Mouse (Mus musculus) kidney, embryonic 14.5 days (tissue): ENCODE data around the gene 1110004F10Rik. TPM values are rescaled to one million over a fixed set of nuclear protein-coding genes. Genes with fewer than 3 reads are reported as not detected.
A peak's percentile ranks its signal among the peaks of the same experiment; 100 is the strongest.

Experiments
- ATAC-seq: fragments of 200-750 bp; cut with Nextera tagmentation; 2 replicates; pipeline ENCODE4 v1.8.0; 2017; ENCODE audit warnings: moderate number of reproducible peaks, mild to moderate bottlenecking, moderate TSS enrichment, moderate library complexity; ENCODE audit not compliant: low FRiP score, low TSS enrichment
- H3K27ac ChIP-seq: fragments of 300-500 bp; sonication (generic); 2 replicates; pipeline ENCODE4 v1.5.1; 2014; ENCODE audit warnings: low read depth, mild to moderate bottlenecking, low read length, moderate library complexity, mixed read lengths
- H3K27me3 ChIP-seq: fragments of 300-500 bp; sonication (generic); 2 replicates; pipeline ENCODE4 v1.6.1; 2014; ENCODE audit warnings: mild to moderate bottlenecking, low read length; ENCODE audit not compliant: control insufficient read depth, insufficient read depth
- H3K36me3 ChIP-seq: fragments of 300-500 bp; sonication (generic); 2 replicates; pipeline ENCODE4 v1.6.1; 2014; ENCODE audit warnings: low read length, mixed read lengths; ENCODE audit not compliant: control insufficient read depth, insufficient read depth
- H3K4me1 ChIP-seq: fragments of 300-500 bp; sonication (generic); 2 replicates; pipeline ENCODE4 v1.6.1; 2014; ENCODE audit warnings: low read length, mixed read lengths; ENCODE audit not compliant: control insufficient read depth, insufficient read depth
- H3K4me2 ChIP-seq: fragments of 300-500 bp; sonication (generic); replicated peaks from 2 replicates; pipeline ENCODE4 v1.6.1; 2014; ENCODE audit warnings: low read depth, mild to moderate bottlenecking, low read length
- H3K4me3 ChIP-seq: fragments of 300-500 bp; sonication (generic); 2 replicates; pipeline ENCODE4 v1.5.1; 2014; ENCODE audit warnings: mild to moderate bottlenecking, low read length
- H3K9ac ChIP-seq: fragments of 300-500 bp; sonication (generic); 2 replicates; pipeline ENCODE4 v1.6.1; 2014; ENCODE audit warnings: low read depth, mild to moderate bottlenecking, low read length, moderate library complexity
- H3K9me3 ChIP-seq: fragments of 300-500 bp; sonication (generic); 2 replicates; pipeline ENCODE4 v1.6.1; 2016; ENCODE audit warnings: low read length; ENCODE audit not compliant: control insufficient read depth
- WGBS: fragments of 180-500 bp; shearing (Covaris S2); extraction: QIAGEN DNeasy Blood & Tissue Kit; methylation state at CpG from one replicate; pipeline ENCODE4 v1.1.7; 2014; 5-methylcytosine and 5-hydroxymethylcytosine counted together
- polyA plus RNA-seq: library from polyadenylated mRNA; unstranded; fragments of >200 nt; fragmentation: Nextera tagmentation; extraction: Ambion mirVana; gene quantifications from 2 replicates; pipeline ENCODE4 v1.2.1, GENCODE M21; 2014

Gene 1110004F10Rik
- polyA plus RNA-seq, 1 experiment from 2014 or later = 310 TPM

DNA sequence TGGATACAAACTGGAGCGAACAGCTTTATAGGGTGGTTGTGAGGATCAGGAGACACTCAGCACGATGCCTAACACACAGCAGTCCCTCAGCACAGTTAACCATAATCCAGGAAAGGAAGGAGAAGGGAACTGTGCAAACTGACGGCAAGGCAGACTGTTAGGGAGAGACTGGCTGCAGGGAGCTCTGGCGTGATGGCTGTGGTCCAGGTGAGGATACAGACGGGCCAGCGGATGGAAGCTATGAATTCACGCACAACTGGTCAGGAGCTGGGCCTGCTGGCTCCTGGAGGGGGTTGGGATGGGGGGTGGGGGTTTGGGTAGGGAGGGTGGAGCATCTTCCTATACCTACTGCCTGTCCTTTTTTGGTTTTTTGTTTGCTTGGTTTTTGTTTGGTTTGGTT, 86.5 kb downstream of the 1110004F10Rik start:
- 70% methylated on average over 7 of the region's 7 CpGs for WGBS
- no peaks in the 10 kb centered on the region for H3K27me3 ChIP-seq
- no peaks in the 10 kb centered on the region for H3K36me3 ChIP-seq
- ATAC-seq = no peak
- H3K4me2 ChIP-seq = no peak overlapping the region
- no peaks in the 10 kb centered on the region for H3K4me1 ChIP-seq
- H3K27ac ChIP-seq = no peak overlapping the region
- no peaks in the 10 kb centered on the region for H3K9me3 ChIP-seq
- H3K4me3 ChIP-seq = no peak overlapping the region
- H3K9ac ChIP-seq = no peak overlapping the region

DNA sequence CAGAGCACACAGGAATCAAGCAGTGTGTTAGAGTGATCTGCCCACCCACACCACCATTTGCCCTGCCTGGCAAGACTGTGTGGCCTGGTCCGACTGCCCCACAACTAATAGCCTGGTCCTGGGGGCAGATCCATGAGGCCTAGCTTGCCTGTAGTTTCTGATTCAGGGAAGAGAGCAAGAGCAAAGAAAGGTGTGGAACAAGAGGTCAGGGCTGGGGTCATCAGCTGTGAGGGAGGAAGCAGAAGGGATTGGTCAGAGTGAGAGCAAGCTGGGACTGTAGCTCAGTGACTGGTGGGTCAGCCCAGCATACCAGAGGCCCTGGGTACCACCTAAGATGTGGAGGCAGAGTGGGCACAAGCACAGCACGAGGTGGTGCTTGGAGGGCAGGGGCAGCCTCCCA, 87.9 kb downstream of the 1110004F10Rik start:
- Histone ChIP-seq H3K4me2 (no peak overlapping the region), H3K27me3 (no peaks in the 10 kb centered on the region), H3K9ac (no peak overlapping the region), H3K36me3 (no peaks in the 10 kb centered on the region), H3K4me3 (no peak overlapping the region), H3K9me3 (no peaks in the 10 kb centered on the region), H3K4me1 (no peaks in the 10 kb centered on the region), H3K27ac (no peak overlapping the region)
- no peak for ATAC-seq
- 70% methylated on average over 2 of the region's 2 CpGs for WGBS

DNA sequence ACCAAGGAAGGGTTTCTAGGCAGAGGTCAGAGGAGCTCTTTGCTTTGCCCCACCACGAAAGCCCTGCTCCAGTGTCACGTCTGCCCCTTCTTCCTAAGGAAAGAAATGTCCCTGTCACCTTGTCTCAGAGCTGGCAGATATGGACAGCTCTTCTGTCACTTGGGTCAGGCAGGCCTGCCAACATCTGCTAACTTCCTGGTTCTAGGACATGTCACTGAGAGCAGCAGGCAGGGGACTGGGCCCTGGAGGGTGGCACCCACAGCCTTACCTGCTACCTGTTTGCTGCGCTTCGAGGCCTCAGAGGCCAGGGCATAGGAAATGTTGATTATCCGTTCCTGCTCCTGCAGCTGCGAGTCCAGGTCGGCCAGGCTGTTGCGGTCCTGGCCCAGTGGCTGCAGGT, 89.1 kb downstream of the 1110004F10Rik start:
- 87% methylated on average over 8 of the region's 8 CpGs for WGBS
- no peaks in the 10 kb centered on the region for H3K36me3 ChIP-seq
- ATAC-seq = no peak
- no peak overlapping the region for H3K4me2 ChIP-seq
- H3K27me3 ChIP-seq = no peaks in the 10 kb centered on the region
- no peaks in the 10 kb centered on the region for H3K9me3 ChIP-seq
- H3K4me1 ChIP-seq = no peaks in the 10 kb centered on the region
- no peak overlapping the region for H3K9ac ChIP-seq
- no peak overlapping the region for H3K27ac ChIP-seq
- no peak overlapping the region for H3K4me3 ChIP-seq

DNA sequence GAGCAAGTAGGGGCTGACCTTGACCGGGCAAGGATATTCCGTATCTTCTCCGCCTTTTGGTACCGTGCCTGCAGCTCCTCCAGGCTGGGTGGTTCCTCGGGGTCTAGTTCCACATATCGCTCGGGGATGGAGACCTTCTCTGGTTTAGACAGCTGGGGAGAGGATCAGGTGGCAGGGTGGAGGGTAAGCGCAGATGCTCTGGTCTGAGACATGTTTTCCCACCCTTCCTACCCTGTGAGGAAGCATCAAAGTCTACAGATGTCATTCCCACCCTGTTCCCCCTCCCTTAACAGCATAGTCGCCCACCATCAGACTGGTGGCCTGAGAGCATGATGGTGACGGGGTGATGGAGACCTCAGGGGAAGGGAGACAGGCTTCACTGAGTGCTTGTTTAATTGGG, 90.2 kb downstream of the 1110004F10Rik start:
- ATAC-seq = peak; percentile 58
- Histone ChIP-seq H3K27me3 (no peaks in the 10 kb centered on the region), H3K9ac (no peak overlapping the region), H3K4me3 (no peak overlapping the region), H3K27ac (no peak overlapping the region), H3K9me3 (no peaks in the 10 kb centered on the region), H3K4me1 (no peaks in the 10 kb centered on the region), H3K4me2 (no peak overlapping the region), H3K36me3 (no peaks in the 10 kb centered on the region)
- WGBS = 60% methylated on average over 10 of the region's 10 CpGs

DNA sequence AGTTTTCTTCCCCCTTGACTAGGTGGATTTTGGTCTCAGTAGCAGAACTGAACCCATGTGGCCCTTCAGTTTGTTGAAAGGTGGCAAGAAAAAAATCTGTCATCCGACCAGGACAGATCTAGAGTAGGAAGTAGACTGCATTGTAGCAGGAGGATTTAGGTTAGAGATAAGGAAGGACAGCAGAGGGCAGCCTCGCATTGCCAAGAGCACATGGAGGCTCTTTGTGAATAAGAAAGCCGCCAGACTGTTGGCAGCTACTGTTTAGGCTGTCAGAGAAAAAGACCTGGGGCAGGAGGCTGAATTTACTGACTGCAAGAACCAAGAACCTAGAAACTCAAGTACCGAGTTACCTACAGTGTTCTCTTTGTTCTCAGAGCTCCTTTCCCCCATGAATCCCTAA, 92.2 kb downstream of the 1110004F10Rik start:
- no peak overlapping the region for H3K27ac ChIP-seq
- no peaks in the 10 kb centered on the region for H3K36me3 ChIP-seq
- no peaks in the 10 kb centered on the region for H3K27me3 ChIP-seq
- no peak for ATAC-seq
- no peak overlapping the region for H3K4me2 ChIP-seq
- no peaks in the 10 kb centered on the region for H3K4me1 ChIP-seq
- no peak overlapping the region for H3K9ac ChIP-seq
- no peak overlapping the region for H3K4me3 ChIP-seq
- H3K9me3 ChIP-seq = no peaks in the 10 kb centered on the region
- WGBS = 24% methylated on average over 4 of the region's 4 CpGs

DNA sequence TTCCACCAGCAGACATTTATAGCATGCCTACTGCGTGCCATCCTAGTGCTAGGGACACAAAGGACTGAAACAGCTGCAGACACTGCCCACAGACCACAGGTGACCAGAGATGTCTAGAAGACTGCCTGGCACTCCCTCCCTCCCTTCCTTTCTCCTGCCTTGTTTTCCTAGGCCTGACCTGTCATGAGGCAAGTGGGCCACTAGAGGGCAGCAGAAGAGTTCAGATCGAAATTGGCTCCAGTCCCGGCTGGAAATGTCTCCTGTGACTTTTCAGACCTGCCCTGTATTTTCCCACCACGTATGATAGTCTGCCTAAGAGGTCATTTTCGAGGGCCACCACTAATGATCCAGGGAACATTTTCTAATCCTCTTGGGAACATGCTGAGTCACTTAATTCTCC, 92.9 kb downstream of the 1110004F10Rik start:
- H3K9ac ChIP-seq = no peak overlapping the region

DNA sequence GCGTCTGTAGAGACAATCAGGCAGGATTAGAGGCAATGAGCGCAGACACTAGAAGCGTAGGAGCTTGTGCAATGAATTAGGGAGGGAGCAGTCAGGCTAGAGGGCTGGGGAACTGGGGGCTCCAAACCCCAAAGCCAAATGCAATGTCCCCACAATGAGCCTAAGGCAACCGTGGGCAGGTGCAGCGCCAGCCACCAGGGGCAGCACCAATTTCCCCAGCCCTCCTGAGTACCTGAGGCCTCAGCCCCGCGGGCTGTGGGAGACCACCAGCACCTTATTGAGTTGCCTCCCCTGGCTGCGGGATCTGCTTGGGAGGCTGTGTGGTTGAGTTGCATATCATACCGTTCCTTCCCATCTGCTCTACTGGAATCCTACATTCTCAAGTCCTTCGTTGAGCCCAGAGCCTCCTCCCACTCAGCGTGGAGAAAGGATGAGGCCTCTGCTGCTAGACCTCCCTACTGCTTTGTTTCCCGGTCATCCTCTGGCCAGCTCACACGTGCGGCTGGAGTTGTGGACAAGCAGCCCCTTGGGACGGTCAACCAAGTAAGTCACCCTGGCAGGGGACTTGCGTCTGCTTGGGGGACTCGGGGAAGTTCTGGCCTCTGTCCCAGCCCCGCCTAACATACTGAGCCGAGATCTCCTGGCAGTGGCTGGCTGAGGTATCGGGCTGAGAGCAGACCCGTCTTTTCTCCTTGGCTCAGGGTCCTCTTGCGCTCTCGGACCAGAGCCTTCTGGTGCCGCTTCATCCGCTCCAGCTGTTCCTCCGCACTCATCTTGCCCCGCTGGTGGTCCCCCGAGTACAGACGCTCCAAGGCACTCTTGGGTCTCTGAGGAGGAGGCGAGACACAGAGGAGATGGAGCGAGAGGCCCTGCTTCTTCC, 95.5 kb downstream of the 1110004F10Rik start:
- Histone ChIP-seq H3K36me3 (no peaks in the 10 kb centered on the region), H3K4me1 (no peaks in the 10 kb centered on the region), H3K9me3 (no peaks in the 10 kb centered on the region), H3K4me3 (no peak overlapping the region), H3K9ac (no peak overlapping the region), H3K4me2 (no peak overlapping the region), H3K27me3 (no peaks in the 10 kb centered on the region), H3K27ac (no peak overlapping the region)
- 78% methylated on average over 31 of the region's 31 CpGs for WGBS
- no peak; the same call in 1 of the 2 replicates for ATAC-seq

More for the DNA sequence above, 92.9 kb downstream of the 1110004F10Rik start:
- ATAC-seq = no peak
- Histone ChIP-seq H3K4me3 (no peak overlapping the region), H3K36me3 (no peaks in the 10 kb centered on the region), H3K27me3 (no peaks in the 10 kb centered on the region), H3K27ac (no peak overlapping the region), H3K4me2 (no peak overlapping the region), H3K4me1 (no peaks in the 10 kb centered on the region), H3K9me3 (no peaks in the 10 kb centered on the region)
- WGBS = 4% methylated on average over 5 of the region's 5 CpGs

DNA sequence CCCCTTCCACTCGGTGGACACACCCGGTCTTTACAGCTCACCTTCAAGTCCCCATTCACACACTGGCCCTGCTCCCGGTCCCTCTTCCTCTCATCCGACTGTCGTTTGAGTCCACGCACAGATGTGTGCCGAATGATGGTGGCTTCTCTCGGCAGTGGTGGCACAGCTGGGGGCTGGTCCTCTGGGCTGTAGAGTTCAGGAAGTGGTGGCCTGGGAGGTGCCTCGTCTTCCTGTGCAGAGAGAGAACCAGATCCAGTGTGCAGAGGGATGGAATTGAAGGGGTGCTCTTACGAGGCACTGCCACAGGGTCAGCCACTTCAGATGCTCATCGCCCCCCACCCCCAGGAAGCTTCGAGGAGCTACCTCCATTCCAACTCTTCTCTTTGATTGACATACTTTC, 98.0 kb downstream of the 1110004F10Rik start:
- Histone ChIP-seq H3K36me3 (no peaks in the 10 kb centered on the region), H3K27ac (no peak overlapping the region), H3K4me1 (no peaks in the 10 kb centered on the region), H3K9ac (no peak overlapping the region), H3K27me3 (no peaks in the 10 kb centered on the region), H3K9me3 (no peaks in the 10 kb centered on the region), H3K4me2 (no peak overlapping the region), H3K4me3 (no peak overlapping the region)
- 69% methylated on average over 12 of the region's 12 CpGs for WGBS
- ATAC-seq = no peak

DNA sequence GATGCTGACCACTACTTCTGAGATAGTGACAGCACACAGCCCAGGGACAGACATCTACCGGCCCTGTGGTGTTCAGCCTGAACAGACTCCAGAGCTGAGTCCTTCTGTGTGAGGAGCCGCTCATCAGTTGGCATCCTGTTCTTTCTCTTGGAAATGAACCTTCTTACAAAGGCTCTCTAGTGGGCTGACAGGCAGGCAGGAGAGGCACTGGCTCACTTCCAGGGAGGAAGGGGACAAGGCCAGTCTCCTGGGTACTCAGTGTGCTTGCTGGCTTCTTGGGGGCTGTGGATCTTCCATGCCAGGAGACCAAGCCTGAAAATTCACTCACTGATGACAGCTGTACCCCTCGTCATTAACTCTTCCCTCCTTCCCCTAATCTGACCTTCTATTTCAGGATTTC, 98.5 kb downstream of the 1110004F10Rik start:
- Histone ChIP-seq H3K9ac (no peak overlapping the region), H3K4me3 (no peak overlapping the region), H3K27me3 (no peaks in the 10 kb centered on the region), H3K9me3 (no peaks in the 10 kb centered on the region), H3K4me1 (no peaks in the 10 kb centered on the region), H3K4me2 (no peak overlapping the region), H3K36me3 (no peaks in the 10 kb centered on the region), H3K27ac (no peak overlapping the region)
- ATAC-seq = no peak
- 59% methylated on average over 3 of the region's 3 CpGs for WGBS
